Mouse (Mus musculus) heart, embryonic 14.5 days (tissue): ENCODE data around the gene Hikeshi. TPM values are rescaled to one million over a fixed set of nuclear protein-coding genes. Genes with fewer than 3 reads are reported as not detected.

Experiments used
- ATAC-seq: fragments of 200-750 bp; cut with Nextera tagmentation; 2 replicates; pipeline ENCODE4 v1.8.0; 2017; ENCODE audit warnings: low read depth, moderate TSS enrichment; ENCODE audit not compliant: insufficient number of reproducible peaks, insufficient read depth, low FRiP score
- H3K27ac ChIP-seq, 2 experiments: fragments of 200-500 bp in 1 of 2; fragments of 300-500 bp in 1 of 2; sonication (generic) in 1 of 2; replicated peaks in 1 of 2; 2 replicates each; pipeline ENCODE4 v1.5.1; 2012 to 2014; ENCODE audit warnings: low read depth in 2 of 2, low read length in 2 of 2, control low read depth in 1 of 2, mild to moderate bottlenecking in 1 of 2, mixed read lengths in 1 of 2; ENCODE audit not compliant: control insufficient read depth in 1 of 2, insufficient read depth in 1 of 2
- H3K27me3 ChIP-seq: fragments of 300-500 bp; sonication (generic); 2 replicates; pipeline ENCODE4 v1.6.1; 2014; ENCODE audit warnings: mild to moderate bottlenecking, low read length, control low read depth; ENCODE audit not compliant: control insufficient read depth, insufficient read depth
- H3K36me3 ChIP-seq: fragments of 300-500 bp; sonication (generic); 2 replicates; pipeline ENCODE4 v1.6.1; 2014; ENCODE audit warnings: mild to moderate bottlenecking, control low read depth, low read length, mixed read lengths; ENCODE audit not compliant: control insufficient read depth, insufficient read depth
- H3K4me1 ChIP-seq, 2 experiments: fragments of 200-500 bp in 1 of 2; fragments of 300-500 bp in 1 of 2; sonication (generic) in 1 of 2; 2 replicates each; pipeline ENCODE4 v1.6.1; 2012 to 2014; ENCODE audit warnings: low read length in 2 of 2, control low read depth in 1 of 2, mixed read lengths in 1 of 2; ENCODE audit not compliant: control insufficient read depth in 2 of 2, insufficient read depth in 2 of 2
- H3K4me2 ChIP-seq: fragments of 300-500 bp; sonication (generic); 2 replicates; pipeline ENCODE4 v1.6.1; 2014; ENCODE audit warnings: mild to moderate bottlenecking, low read length
- H3K4me3 ChIP-seq, 2 experiments: fragments of 200-500 bp in 1 of 2; fragments of 300-500 bp in 1 of 2; sonication (generic) in 1 of 2; 2 replicates each; pipeline ENCODE4 v1.5.1; 2012 to 2014; ENCODE audit warnings: low read length in 2 of 2, mild to moderate bottlenecking in 2 of 2, control low read depth in 1 of 2, low read depth in 1 of 2, moderate library complexity in 1 of 2; ENCODE audit not compliant: control insufficient read depth in 1 of 2, insufficient read depth in 1 of 2
- H3K9ac ChIP-seq: fragments of 300-500 bp; sonication (generic); 2 replicates; pipeline ENCODE4 v1.6.1; 2014; ENCODE audit warnings: mild to moderate bottlenecking, low read length
- H3K9me3 ChIP-seq: fragments of 300-500 bp; sonication (generic); 2 replicates; pipeline ENCODE4 v1.6.1; 2016; ENCODE audit warnings: low read length, control low read depth; ENCODE audit not compliant: control insufficient read depth
- WGBS: fragments of 180-500 bp; shearing (Covaris S2); extraction: QIAGEN DNeasy Blood & Tissue Kit; methylation state at CpG from one replicate; pipeline ENCODE4 v1.1.7; 2014; 5-methylcytosine and 5-hydroxymethylcytosine counted together
- polyA plus RNA-seq: library from polyadenylated mRNA; unstranded; fragments of >200 nt; fragmentation: Nextera tagmentation; extraction: Ambion mirVana; gene quantifications from 2 replicates; pipeline ENCODE4 v1.2.1, GENCODE M21; 2014

Gene Hikeshi
- polyA plus RNA-seq, 1 experiment from 2014 or later = 118 TPM

DNA sequence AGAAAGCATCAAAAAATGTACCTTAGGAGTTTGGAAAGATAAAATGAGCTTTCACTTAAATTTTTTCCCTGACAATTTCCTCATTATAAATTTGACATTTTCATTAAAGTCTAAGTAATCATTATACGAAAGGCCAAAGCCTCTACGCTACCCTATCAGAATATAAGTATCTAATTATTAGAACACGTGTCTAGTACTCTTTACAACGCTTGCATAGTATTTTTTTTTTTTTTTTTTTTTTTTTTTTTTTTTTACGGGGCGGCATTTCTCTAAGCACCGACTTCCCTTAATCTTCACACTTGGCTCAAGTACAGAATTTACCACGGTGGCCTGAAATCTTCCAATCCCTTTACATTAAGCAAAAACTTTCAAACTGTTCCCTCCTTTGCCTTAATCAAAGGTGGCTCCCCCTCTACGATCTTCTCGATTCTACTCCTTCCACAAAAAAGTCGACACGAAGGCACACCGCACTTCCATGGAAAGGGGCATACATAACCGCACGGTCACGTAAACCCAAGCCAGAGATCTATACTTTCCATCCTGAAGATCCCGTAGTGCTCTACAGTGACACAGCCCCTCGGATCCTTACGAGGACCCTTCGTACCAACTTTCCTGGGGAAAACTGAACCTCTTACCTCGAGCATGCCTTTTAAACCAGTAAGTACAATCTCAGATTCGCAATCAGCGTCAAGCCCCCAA lies 38.6 kb upstream of the Hikeshi start:
- no peaks in the 10 kb centered on the region for H3K27me3 ChIP-seq
- peak overlapping the region; percentile 97 for H3K9ac ChIP-seq
- peaks cover 23% of the 10 kb centered on the region for H3K36me3 ChIP-seq
- H3K4me2 ChIP-seq = peak overlapping the region; percentile 83
- H3K4me1 ChIP-seq = peaks cover 0 to 13% of the 10 kb centered on the region in 2 experiments; a peak in 2 of 4 replicates
- 3% methylated on average over 23 of the region's 23 CpGs for WGBS
- peak overlapping the region; percentile 93 to 97 for H3K4me3 ChIP-seq
- no peaks in the 10 kb centered on the region for H3K9me3 ChIP-seq
- peak overlapping the region; percentile 100 for H3K27ac ChIP-seq
- no peak; the same call in 1 of the 2 replicates for ATAC-seq

DNA sequence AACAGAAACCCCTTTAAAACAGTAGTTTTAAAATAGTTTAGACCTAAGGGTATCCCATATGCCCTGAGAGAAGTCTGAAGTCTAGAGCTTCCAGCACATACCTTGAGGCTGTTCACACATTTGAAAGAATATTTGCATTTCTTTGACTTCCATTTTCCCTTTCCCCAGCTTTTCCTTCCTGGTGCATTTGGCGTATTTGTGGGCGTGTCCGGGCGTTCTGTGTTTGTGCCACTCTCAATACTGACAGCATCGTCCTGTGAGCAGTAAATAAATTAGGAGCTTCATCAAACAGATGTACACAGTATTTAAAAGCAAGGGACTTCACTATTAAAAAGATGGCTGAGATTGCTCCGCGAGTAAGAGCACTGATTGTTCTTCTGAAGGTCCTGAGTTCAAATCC lies 35.8 kb upstream of the Hikeshi start:
- H3K4me1 ChIP-seq = peaks cover 0 to 12% of the 10 kb centered on the region in 2 experiments; a peak in 2 of 4 replicates
- no peak overlapping the region for H3K9ac ChIP-seq
- H3K4me3 ChIP-seq = no peak overlapping the region
- no peak overlapping the region for H3K4me2 ChIP-seq
- ATAC-seq = no peak
- no peaks in the 10 kb centered on the region for H3K9me3 ChIP-seq
- 95% methylated on average over 7 of the region's 7 CpGs for WGBS
- no peak overlapping the region for H3K27ac ChIP-seq
- no peaks in the 10 kb centered on the region for H3K27me3 ChIP-seq
- peaks cover 45% of the 10 kb centered on the region for H3K36me3 ChIP-seq

DNA sequence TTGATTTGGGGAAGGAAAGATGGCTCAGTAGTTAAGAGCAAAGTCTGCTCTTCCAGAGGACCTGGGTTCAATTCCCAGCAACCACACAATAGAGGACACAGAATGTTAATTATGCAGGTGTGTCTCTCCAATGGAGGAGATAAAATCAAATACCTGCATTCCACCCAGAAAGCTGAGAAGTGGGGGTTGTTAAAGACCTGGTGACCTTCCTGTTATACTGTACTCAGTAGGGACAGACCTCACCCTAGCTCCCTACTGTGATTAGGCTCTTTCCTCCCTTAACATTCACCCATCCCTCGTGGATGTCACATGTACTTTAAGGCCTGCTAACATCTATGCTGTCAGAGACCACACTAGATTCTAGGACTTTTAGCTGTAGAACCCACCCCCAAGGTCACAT lies 34.6 kb upstream of the Hikeshi start:
- ATAC-seq = no peak
- H3K4me1 ChIP-seq = peaks cover 0 to 9% of the 10 kb centered on the region in 2 experiments; a peak in 2 of 4 replicates
- H3K36me3 ChIP-seq = peaks cover 57% of the 10 kb centered on the region
- no peak overlapping the region for H3K4me2 ChIP-seq
- no peaks in the 10 kb centered on the region for H3K27me3 ChIP-seq
- no peak overlapping the region for H3K9ac ChIP-seq
- 87% methylated on average over 1 of the region's 1 CpGs for WGBS
- no peak overlapping the region for H3K27ac ChIP-seq
- no peaks in the 10 kb centered on the region for H3K9me3 ChIP-seq
- H3K4me3 ChIP-seq = no peak overlapping the region

DNA sequence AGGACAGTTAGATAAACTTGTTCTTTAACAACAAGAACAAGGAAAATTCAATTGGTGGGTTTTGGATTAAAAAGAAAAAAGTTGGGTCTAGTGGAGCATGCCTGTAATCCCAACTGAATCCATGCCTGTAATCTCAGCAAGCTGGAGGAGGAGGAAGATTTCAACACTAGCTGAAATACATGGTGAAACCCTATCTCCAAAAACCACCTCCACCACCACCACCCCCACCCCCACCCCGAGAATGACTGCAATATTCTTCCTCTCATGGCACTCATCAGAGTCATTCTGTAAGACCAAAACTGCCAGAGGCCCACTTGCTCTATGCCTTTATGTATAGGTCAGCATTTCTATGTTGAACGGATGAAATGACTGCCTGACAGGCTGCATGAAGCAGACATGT lies 26.2 kb upstream of the Hikeshi start:
- WGBS = 88% methylated on average over 2 of the region's 2 CpGs
- no peak overlapping the region for H3K4me3 ChIP-seq
- peaks cover 87% of the 10 kb centered on the region for H3K36me3 ChIP-seq
- H3K4me1 ChIP-seq = no peaks in the 10 kb centered on the region
- no peak overlapping the region for H3K4me2 ChIP-seq
- ATAC-seq = no peak
- H3K27ac ChIP-seq = no peak overlapping the region
- no peaks in the 10 kb centered on the region for H3K27me3 ChIP-seq
- no peaks in the 10 kb centered on the region for H3K9me3 ChIP-seq
- no peak overlapping the region for H3K9ac ChIP-seq

DNA sequence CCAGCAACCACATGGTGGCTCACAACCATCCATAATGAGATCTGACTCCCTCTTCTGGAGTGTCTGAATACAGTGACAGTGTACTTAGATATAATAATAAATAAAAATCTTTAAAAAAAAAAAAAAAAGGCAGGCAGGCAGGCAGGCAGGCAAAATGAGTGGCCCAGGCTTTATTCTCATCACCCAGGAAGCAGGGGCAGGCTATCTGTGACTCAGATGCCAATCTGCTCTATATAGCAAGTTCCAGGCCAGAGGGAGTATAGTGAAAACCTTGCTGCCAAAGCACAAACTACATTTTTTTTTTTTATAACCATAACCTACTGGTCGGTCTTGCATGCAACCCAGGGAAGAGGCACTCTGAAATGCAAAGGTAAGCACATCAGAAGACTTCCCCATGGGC lies 25.8 kb upstream of the Hikeshi start:
- H3K4me3 ChIP-seq = no peak overlapping the region
- H3K36me3 ChIP-seq = peaks cover 88% of the 10 kb centered on the region
- no peak for ATAC-seq
- 89% methylated on average over 1 of the region's 1 CpGs for WGBS
- H3K9ac ChIP-seq = no peak overlapping the region
- H3K4me1 ChIP-seq = no peaks in the 10 kb centered on the region
- H3K27ac ChIP-seq = no peak overlapping the region
- no peaks in the 10 kb centered on the region for H3K27me3 ChIP-seq
- H3K9me3 ChIP-seq = no peaks in the 10 kb centered on the region
- no peak overlapping the region for H3K4me2 ChIP-seq

DNA sequence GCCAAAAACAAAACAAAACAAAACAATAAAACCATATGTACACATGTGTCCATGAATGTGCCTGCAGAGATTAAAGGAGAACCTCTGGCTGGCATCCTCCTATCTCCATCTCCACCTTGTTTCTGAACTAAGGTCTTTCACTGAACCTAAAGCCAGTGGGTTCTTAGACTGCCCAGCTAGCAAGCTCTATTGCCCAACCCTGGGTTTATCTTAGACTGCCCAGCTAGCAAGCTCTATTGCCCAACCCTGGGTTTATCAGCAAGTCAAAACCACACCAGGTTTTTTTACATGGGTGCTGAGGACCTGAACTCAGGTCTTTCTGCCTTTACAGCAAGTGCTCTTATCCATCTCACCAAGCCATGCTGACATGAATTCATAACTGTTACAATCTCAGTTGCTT lies 22.1 kb upstream of the Hikeshi start:
- no peak for ATAC-seq
- Histone ChIP-seq H3K4me2 (no peak overlapping the region), H3K4me3 (no peak overlapping the region), H3K36me3 (peaks cover 86% of the 10 kb centered on the region), H3K27ac (no peak overlapping the region), H3K27me3 (no peaks in the 10 kb centered on the region), H3K9me3 (no peaks in the 10 kb centered on the region), H3K4me1 (no peaks in the 10 kb centered on the region), H3K9ac (no peak overlapping the region)

DNA sequence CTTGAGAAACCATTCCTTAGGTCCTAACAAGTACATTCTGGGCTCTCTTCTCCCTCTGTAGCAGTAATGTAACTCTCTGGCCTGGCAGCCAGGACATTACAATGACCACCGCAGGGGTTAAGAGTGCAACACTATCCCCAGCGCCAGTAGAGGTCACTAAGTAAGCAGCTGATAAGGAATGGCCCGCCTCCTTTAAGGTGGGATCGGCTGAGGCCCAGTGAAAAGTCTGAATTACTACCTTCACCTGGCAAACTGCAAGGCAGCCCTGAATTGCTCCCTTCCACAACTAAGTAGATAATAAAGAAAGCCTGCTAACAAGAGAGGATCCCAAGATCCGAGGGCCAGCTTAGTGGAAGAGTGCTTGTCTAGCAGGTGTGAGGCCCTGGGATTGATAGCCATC lies 16.3 kb upstream of the Hikeshi start:
- 22% methylated on average over 5 of the region's 5 CpGs for WGBS

DNA sequence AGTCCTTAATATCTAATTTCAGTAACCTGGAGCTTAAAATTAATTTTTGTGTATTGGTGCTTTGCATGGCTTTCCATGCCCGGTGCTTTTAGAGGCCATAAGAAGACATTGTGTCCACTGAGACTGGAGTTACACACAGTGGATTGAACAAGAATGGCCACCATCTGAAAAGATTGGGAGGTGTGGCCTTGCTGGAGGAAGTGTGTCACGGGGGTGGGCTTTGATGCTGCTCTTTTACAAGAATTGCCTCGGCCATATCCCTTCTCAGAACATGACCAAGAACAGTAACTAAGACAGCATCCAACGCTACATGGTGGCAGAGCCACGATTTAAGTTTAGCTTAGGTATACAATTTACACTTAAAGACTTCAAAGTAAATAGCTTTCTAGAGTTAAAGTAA lies 13.3 kb upstream of the Hikeshi start:
- no peaks in the 10 kb centered on the region for H3K27me3 ChIP-seq
- no peaks in the 10 kb centered on the region for H3K4me1 ChIP-seq
- H3K36me3 ChIP-seq = peaks cover 59% of the 10 kb centered on the region
- H3K9me3 ChIP-seq = no peaks in the 10 kb centered on the region
- no peak for ATAC-seq
- H3K4me3 ChIP-seq = no peak overlapping the region
- H3K27ac ChIP-seq = no peak overlapping the region
- no peak overlapping the region for H3K9ac ChIP-seq
- WGBS = 92% methylated on average over 5 of the region's 5 CpGs
- H3K4me2 ChIP-seq = no peak overlapping the region

More for the DNA sequence above, 16.3 kb upstream of the Hikeshi start:
- Histone ChIP-seq H3K36me3 (peaks cover 83% of the 10 kb centered on the region), H3K9me3 (no peaks in the 10 kb centered on the region), H3K9ac (no peak overlapping the region), H3K4me3 (no peak overlapping the region), H3K27me3 (no peaks in the 10 kb centered on the region), H3K27ac (no peak overlapping the region), H3K4me2 (no peak overlapping the region), H3K4me1 (no peaks in the 10 kb centered on the region)
- no peak for ATAC-seq
